Mouse (Mus musculus) MEL (cell line): ENCODE measurements around the gene Mrpl40.

ENCODE experiments used
- BHLHE40 ChIP-seq: IDR thresholded peaks from 2 replicates; pipeline ENCODE4 v1.6.1; 2012; ENCODE audit warnings: low read depth, mild to moderate bottlenecking, inconsistent platforms, low read length, improper control_type of control experiment, borderline replicate concordance
- CTCF ChIP-seq, 3 experiments: IDR thresholded peaks in 2 of 3; conservative IDR thresholded peaks in 1 of 3; 2 replicates each; pipeline ENCODE4 v1.5.1; 2011 to 2012; ENCODE audit warnings: low read length in 3 of 3, low read depth in 2 of 3, mild to moderate bottlenecking in 2 of 3, improper control_type of control experiment in 1 of 3, inconsistent platforms in 1 of 3, mixed read lengths in 1 of 3, moderate library complexity in 1 of 3; ENCODE audit not compliant: control insufficient read depth in 1 of 3, insufficient read depth in 1 of 3, poor library complexity in 1 of 3, severe bottlenecking in 1 of 3
- MEF2A ChIP-seq: IDR thresholded peaks from 2 replicates; pipeline ENCODE4 v1.6.1; 2014; ENCODE audit warnings: low read depth, mild to moderate bottlenecking, inconsistent platforms, low read length, improper control_type of control experiment; ENCODE audit not compliant: poor library complexity, insufficient replicate concordance, severe bottlenecking; ENCODE audit errors: extremely low read depth
- MXI1 ChIP-seq: IDR thresholded peaks from 2 replicates; pipeline ENCODE4 v1.6.1; 2011; ENCODE audit warnings: mild to moderate bottlenecking, low read depth, low read length, improper control_type of control experiment
- POLR2A ChIP-seq, 2 experiments: IDR thresholded peaks; 2 replicates each; pipeline ENCODE4 v1.6.1; 2011 to 2012; ENCODE audit warnings: low read length in 2 of 2, mild to moderate bottlenecking in 2 of 2, control low read depth in 1 of 2, improper control_type of control experiment in 1 of 2, low read depth in 1 of 2, moderate library complexity in 1 of 2; ENCODE audit not compliant: control insufficient read depth in 1 of 2, insufficient read depth in 1 of 2, poor library complexity in 1 of 2
- TAL1 ChIP-seq: IDR thresholded peaks from 2 replicates; pipeline ENCODE4 v1.6.1; 2012; ENCODE audit warnings: mild to moderate bottlenecking, inconsistent platforms, low read length, moderate library complexity, mixed read lengths
- ZC3H11A ChIP-seq: IDR thresholded peaks from 2 replicates; pipeline ENCODE4 v1.6.1; 2012; ENCODE audit warnings: low read depth, mild to moderate bottlenecking, inconsistent platforms, low read length, improper control_type of control experiment
- ZKSCAN1 ChIP-seq: IDR thresholded peaks from 2 replicates; pipeline ENCODE4 v1.6.1; 2012; ENCODE audit warnings: low read depth, mild to moderate bottlenecking, inconsistent platforms, low read length, improper control_type of control experiment, moderate library complexity
- ZNF384 ChIP-seq: IDR thresholded peaks from 2 replicates; pipeline ENCODE4 v1.6.1; 2012; ENCODE audit warnings: low read depth, mild to moderate bottlenecking, inconsistent platforms, low read length, improper control_type of control experiment

DNA sequence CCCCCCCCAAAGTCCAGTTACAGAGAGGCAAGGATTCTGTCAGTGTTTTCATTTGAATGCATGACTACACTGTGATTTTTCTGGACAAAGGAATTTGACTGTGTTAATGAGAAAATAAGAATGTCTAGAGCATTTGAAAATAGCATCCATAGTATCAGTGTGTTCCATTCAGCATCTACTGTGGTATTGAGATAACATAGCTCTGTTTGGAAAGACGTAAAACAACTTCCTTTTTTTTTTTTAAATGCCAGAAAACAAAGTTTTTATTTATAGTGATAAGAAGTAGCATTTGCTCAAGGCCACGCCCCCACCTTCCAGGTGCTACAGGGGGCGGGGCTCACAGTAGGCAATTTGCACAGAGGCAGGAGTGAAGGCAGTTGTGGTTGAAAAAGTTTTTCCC is 18.6 kb upstream of the Mrpl40 start:
- TF ChIP-seq CTCF (IDR thresholded peaks at IDR 0.05 in 2 of 3, conservative IDR thresholded peaks at IDR 0.05 in 1 of 3; ENCODE audit: control insufficient read depth in 1 of 3, insufficient read depth in 1 of 3, low read depth in 2 of 3, low read length in 3 of 3, poor library complexity in 1 of 3, severe bottlenecking in 1 of 3) (no peak), BHLHE40 (peak; percentile 16; the same call in 1 of the 2 replicates), POLR2A (IDR thresholded peaks at IDR 0.05; ENCODE audit: control insufficient read depth in 1 of 2, insufficient read depth in 1 of 2, low read depth in 1 of 2, low read length in 2 of 2, poor library complexity in 1 of 2) (no peak), TAL1 (peak; percentile 59), ZC3H11A (no peak), MXI1 (peak; percentile 58; the same call in 1 of the 2 replicates), ZNF384 (peak; percentile 92), MEF2A (no peak), ZKSCAN1 (no peak)
